Mouse (Mus musculus) mature B cell (primary cell): ENCODE results near the gene Vti1a.

Source experiments
- in situ Hi-C: fragments of 300-500 bp; cut with MboI; formaldehyde crosslinking; loops from 2 replicates; pipeline ENCODE4 v1.14.3; 2019

Gene Vti1a

DNA sequence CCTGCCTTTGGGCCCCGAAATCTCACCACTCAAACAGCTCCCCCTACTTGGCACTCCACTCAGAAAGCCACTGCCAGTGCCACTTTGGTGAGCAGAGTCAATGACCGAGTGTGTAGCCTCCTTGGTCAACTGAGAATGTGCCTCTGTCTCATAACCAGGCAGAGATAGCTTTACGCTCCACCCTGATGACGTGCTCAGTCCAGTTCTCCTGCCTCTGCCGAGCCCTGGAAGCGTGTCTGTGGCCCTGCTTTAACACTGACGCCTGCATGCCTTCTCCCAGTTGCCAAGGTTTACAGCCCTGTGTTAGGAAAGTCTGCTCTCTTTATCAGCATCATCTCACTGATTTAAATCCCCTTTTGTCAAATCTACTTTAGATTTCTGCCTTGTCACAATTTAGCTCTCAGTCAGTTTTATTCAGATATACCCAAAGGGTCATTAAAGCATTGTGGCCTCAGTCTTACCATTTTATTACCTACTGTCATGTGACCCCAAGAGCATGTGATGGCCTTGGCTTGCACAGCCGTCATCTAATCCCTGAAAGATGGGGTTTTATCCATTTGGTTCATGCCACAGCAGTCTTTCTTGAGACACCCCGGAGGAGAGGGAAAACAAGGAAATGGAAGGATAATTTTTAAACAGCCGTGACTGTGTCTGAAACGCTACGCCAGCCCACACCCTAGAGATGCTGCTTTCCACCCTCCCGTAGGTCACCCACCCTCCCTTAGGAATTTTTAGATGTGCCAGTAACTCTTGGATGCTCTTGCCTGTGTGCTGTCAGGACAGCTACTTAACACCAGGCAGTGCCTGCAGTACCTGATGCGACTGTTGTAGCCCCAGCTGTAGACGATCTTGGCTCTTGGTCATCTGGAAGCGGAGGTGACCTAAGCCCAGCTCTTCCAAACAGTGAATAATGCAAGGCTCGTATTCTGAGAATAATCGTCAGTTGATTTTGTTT lies 269.5 kb downstream of the Vti1a start:
- in situ Hi-C loops, result no loop called here

DNA sequence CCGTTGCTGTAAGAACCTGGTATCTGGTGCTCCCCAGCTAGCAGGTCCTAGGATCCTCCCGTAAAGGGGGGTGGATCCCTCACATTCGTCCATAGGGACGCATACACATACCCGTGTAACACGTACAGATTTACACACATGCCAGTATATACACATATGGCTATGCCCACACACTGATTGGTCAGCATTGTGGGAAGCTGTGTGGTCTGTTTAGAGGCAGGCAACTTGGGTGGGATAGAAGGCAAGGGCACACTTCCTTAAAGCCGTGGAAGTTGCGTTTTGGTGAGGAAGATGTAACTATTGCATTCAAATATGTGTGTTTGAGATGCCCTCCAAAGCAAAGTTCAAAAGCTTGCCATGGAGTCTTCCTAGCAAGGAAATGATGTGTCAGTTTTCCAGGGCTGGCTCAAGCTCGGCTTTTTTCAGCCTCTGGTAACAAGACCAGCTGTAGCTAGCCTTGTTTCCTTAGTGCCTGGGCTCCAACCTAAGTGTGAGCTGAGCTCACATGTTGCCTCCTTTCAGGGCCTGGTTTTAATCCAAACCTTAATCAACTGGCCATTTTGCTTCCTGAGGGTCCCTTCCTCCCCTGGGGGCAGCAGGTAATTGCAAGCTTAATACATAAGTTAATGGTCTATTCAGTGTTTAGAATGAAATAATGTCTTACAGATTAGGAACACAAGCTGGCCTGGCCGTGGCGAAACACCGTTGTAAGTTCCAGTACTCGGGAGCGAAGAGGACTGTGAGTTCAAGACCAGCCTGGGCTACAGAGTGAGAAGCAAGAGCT lies 271.7 kb downstream of the Vti1a start:
- in situ Hi-C loops, result no loop called here

DNA sequence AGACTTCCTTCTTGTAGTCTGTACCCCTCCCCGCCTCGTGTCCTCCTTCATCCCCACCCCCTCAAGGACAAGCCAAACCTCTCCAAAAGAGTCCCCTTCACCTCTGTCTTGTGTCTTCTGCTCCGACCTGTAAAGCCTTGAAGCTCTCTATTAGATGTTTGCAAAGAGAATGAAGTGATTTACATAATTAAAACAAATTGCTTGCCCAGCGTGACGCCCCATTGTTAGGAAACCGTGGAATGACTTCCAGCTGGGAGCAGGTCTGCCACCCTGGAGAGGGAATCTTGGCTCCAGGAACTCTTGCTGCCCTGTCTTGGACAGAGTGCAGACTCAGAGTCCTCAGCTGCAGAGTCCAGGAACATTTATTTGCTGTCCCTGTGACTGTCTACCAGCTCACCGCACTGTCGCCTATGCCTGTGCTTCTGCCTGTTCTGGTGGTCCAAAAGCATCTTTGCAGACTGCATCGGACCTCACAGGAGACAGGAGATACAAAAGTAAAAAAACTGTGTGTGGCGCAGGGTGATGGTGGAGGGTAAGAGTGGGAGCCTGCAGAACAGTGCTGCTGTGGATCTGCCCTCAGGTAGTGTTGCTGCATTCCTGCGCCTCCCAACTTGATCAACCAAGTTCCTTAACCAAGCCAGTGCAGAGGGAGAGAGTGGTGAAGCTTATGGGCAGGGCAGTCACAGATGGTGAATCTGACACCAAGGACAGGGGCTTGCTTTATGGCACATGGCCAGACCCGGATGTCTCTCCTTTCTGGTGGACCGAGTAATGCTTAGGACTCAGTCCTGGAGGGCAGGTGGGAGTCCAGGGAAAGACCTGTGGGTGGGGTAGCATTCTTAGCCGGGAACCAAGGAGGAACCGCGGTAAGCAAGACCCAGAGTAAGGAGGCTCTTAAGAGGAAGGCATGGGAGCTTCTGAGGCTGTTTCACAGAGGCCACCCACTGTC lies 273.1 kb downstream of the Vti1a start:
- in situ Hi-C loops, result no loop called here

GRCm38 (mm10) chr19:55592876-55593691 lies 277.0 kb downstream of the Vti1a start:
- in situ Hi-C loops, result no loop called here

DNA sequence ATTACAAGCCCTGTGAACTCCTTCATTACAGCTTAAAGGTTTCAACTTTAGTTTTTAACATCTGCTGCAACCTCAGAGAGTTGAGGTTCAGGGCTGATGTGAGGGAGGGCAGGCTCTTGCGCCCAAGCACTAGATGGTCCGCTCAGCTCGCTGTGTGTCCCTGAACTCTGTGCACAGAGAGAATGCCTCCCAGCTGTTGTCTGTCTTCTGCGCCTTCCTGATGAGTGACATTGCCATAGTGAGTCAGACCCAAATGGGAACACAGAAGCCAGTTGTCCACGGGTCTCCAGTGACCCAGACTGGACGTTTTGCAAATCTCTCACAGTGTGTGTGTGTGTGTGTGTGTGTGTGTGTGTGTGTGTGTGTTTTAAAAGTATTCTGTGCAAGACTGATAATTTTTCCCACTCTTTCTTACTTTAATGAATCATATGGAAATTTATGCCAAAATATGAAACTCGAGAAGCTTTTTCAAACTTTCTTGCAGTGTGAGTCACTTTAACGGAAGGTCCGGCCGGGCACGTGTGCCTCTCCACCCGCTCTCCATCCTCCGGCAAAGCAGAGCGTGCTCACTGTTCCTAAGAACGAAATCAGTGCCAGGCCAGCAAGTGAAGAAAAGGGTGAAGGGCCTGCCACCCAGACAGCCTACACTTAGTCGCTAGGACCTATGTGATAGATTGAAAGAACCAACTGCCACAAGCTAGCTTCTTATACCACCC lies 277.8 kb downstream of the Vti1a start:
- in situ Hi-C loops, result no loop called here

- in situ Hi-C loops, result no loop called here
These were observed 278.4 kb downstream of the Vti1a start for GRCm38 (mm10) chr19:55594451-55594850.

DNA sequence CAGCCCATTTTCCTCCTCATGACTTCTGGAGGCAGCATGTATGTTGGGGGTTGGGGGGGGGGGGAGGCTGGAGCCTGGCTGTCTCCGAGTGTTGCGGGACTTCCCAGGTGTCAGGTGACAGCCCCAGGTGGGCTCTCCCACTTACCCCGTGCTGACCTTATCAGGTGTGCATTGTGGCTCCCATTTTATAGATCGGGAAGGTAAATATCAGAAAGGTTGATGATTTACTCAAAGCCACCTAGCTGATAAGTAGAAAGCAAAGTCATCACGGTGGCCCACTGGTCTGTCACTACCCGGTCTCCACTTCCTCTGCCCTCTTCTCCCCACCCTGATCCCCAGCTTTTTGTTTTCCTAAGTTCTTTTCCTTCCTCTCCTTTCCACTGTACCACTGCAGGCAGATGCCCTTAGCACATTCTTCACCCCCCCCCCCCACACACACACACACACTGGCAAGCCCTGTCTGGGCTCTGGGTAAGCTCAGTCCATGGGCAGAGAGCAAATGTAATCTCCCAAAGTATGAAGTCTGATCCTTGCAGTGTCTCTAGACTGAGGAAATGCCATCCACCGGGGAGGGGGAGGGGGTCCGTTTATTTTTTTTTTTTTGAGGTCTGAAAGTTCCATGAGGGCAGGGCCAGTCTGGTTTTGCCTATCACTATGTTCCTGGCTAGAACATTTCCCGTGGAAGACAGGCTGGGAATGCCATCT lies 280.0 kb downstream of the Vti1a start:
- in situ Hi-C loops, result no loop called here

DNA sequence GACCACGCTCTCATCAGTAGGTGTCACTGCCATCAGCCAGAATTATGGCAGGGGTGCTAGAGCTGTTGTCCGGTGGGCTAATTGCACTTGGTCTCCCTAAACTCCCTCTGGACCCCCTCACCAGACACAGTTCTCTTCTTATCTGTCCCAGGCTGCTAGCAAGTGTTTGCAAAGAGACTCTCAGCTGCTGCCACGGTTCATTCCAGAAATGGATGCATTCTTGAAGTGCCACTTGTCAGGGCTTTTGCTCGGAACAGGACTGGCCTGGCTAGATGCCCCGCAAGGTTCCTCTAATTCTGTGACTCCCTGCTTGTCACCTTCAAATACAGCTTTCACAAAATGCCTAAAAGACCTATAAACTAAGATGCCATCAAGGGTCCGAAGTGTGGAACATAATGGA lies 280.7 kb downstream of the Vti1a start:
- in situ Hi-C loops, result no loop called here

GRCm38 (mm10) chr19:55597296-55597695 lies 281.2 kb downstream of the Vti1a start:
- in situ Hi-C loops, result no loop called here

- in situ Hi-C loops, result no loop called here
These were observed 281.9 kb downstream of the Vti1a start for GRCm38 (mm10) chr19:55597951-55598350.

- in situ Hi-C loops, result no loop called here
These were observed 283.0 kb downstream of the Vti1a start for GRCm38 (mm10) chr19:55599124-55599523.

DNA sequence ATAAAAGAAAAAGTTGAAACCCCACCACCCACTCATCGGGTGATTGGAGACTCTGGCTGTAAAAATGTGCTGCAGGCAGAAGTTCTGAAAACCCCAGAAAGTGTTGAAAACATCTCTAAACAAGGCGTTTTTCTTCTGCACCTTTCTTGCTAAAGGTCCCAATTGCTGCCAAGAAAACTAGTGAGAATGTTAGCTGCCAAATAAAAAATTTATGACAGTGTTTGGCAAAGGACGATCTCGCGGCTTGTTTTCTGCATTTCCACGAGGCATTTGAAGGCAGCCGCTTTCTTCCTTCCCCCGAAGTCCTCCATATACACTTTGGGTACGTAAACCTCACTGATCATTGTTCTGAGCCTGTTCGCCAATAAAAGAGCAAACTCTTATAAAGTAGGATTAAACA lies 291.6 kb downstream of the Vti1a start:
- in situ Hi-C loops, result no loop called here

DNA sequence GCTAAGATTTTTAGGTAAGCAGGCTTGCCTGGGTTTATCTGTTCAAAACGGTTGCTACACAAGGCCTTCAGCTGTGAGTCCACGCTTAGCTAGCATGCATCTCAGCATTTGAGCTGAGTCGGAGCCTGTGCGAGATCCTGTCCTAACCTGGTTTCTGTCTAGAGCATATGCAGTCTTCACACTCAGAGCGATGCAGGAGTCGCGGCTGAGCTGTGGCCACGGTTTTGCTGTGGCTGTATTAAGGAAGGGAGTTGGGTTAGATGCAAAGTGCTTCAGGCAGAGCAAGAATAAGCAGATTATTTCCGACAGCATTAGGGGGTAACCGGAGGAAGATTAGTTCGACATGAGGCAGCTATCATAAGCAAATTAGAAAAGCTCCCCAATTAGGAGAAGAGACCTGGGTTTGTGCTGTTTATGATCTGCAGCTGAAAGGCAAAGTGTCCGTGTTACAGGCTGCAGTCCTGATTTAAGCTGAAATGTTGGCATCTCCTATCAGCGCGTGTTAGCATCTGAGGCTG lies 292.8 kb downstream of the Vti1a start:
- in situ Hi-C loops, result no loop called here

DNA sequence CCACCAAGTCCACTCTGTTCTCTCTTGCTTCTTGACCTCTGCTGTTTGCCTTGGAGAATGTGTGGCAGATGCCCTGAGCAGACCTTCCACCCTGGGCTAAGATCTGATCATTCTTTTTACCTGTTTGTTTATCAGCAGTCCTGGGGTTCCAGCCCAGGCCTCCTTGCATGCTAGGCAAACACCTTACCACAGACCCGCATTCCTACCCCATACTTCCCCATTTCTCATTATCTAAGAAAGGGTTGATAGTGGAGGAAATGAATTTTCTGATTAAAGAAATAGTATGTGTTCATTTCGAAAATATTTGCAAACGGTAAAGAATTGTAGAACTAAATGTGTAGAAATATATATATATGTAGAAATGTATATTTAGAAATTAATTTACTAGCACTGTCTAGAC lies 293.7 kb downstream of the Vti1a start:
- in situ Hi-C loops, result no loop called here

DNA sequence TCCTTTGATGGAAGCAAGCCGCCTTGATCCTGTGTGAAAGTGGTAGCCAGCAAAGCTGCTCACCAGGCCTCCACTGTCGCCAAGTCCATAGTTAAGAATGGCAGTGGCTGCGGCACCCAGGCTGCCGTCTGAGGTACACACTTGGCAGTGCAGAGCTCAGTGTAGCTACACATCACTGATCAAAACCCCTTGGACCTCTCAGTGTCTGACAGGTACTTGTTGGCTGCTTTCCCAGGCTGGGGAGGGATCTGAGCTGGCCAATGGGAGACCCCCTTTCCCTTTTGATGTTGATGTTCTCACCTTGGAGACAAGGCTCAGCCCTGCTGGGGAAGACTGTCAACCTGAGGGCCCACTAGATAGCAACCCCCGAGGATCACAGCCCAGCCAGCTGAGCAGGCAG lies 299.6 kb downstream of the Vti1a start:
- in situ Hi-C loops, result no loop called here

DNA sequence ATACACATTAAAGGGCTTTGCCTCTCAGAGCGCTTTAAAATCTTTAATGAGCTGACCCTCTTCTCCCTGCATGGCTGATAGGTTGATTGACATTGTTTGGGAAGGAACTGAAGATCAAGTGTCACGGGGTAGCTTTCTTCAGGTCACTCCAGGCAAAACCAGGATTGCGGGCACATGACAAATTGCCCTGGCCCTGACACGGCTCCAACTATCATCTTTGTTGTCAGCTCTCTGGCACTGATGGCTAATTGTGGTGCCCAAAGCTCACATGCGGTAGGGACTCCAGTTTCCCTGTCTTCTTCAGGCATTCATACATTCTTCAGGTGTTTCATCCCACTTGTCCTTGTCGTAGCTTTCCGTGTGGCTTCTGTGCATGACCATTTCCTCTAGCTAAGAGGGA lies 300.2 kb downstream of the Vti1a start:
- in situ Hi-C loops, result no loop called here

- in situ Hi-C loops, result no loop called here
These were observed 300.8 kb downstream of the Vti1a start for GRCm38 (mm10) chr19:55616937-55617336.

GRCm38 (mm10) chr19:55618546-55618945 lies 302.5 kb downstream of the Vti1a start:
- in situ Hi-C loops, result no loop called here

GRCm38 (mm10) chr19:55620411-55621008 lies 304.4 kb downstream of the Vti1a start:
- in situ Hi-C loops, result no loop called here
